Mouse (Mus musculus) embryonic facial prominence, embryonic 13.5 days (tissue): ENCODE results near the gene Krt88. TPM values are rescaled to one million over a fixed set of nuclear protein-coding genes. Genes with fewer than 3 reads are reported as not detected.
A peak's percentile ranks its signal among the peaks of the same experiment; 100 is the strongest.

Experiments
- ATAC-seq: fragments of 200-750 bp; cut with Nextera tagmentation; 2 replicates; pipeline ENCODE4 v1.8.0; 2017; ENCODE audit warnings: low read depth; ENCODE audit not compliant: insufficient number of reproducible peaks, insufficient read depth, low FRiP score, low TSS enrichment
- H3K27ac ChIP-seq: fragments of 300-500 bp; sonication (generic); 2 replicates; pipeline ENCODE4 v1.5.1; 2015; ENCODE audit warnings: moderate library complexity, mild to moderate bottlenecking, inconsistent platforms
- H3K27me3 ChIP-seq: fragments of 300-500 bp; sonication (generic); 2 replicates; pipeline ENCODE4 v1.6.1; 2015; ENCODE audit warnings: mild to moderate bottlenecking, inconsistent platforms
- H3K36me3 ChIP-seq: fragments of 300-500 bp; sonication (generic); 2 replicates; pipeline ENCODE4 v1.6.1; 2015; ENCODE audit warnings: mild to moderate bottlenecking, inconsistent platforms
- H3K4me1 ChIP-seq: fragments of 300-500 bp; sonication (generic); 2 replicates; pipeline ENCODE4 v1.6.1; 2015; ENCODE audit warnings: inconsistent platforms
- H3K4me2 ChIP-seq: fragments of 300-500 bp; sonication (generic); 2 replicates; pipeline ENCODE4 v1.6.1; 2015; ENCODE audit warnings: moderate library complexity, mild to moderate bottlenecking, inconsistent platforms
- H3K4me3 ChIP-seq: fragments of 300-500 bp; sonication (generic); 2 replicates; pipeline ENCODE4 v1.5.1; 2015; ENCODE audit warnings: mild to moderate bottlenecking, inconsistent platforms
- H3K9ac ChIP-seq: fragments of 300-500 bp; sonication (generic); 2 replicates; pipeline ENCODE4 v1.6.1; 2015; ENCODE audit warnings: mild to moderate bottlenecking, inconsistent platforms
- H3K9me3 ChIP-seq: fragments of 300-500 bp; sonication (generic); 2 replicates; pipeline ENCODE4 v1.6.1; 2016; ENCODE audit warnings: inconsistent platforms
- WGBS: fragments of 180-500 bp; shearing (Covaris S2); methylation state at CpG from one replicate; pipeline ENCODE4 v1.1.7; 2015; ENCODE audit warnings: mixed read lengths; 5-methylcytosine and 5-hydroxymethylcytosine counted together
- polyA plus RNA-seq: library from polyadenylated mRNA; unstranded; fragments of >200 nt; fragmentation: Nextera tagmentation; extraction: Ambion mirVana; gene quantifications from 2 replicates; pipeline ENCODE4 v1.2.1, GENCODE M21; 2015

Krt88 gene
- polyA plus RNA-seq, 1 experiment from 2014 or later = not detected

GRCm38 (mm10) chr15:101479007-101479665, 31.6 kb downstream of the Krt88 start:
- Histone ChIP-seq H3K36me3 (no peaks in the 10 kb centered on the region), H3K27ac (no peak overlapping the region), H3K9ac (peak overlapping the region; percentile 63), H3K4me3 (peak overlapping the region; percentile 37), H3K4me1 (peaks cover 11% of the 10 kb centered on the region), H3K27me3 (peaks cover 22% of the 10 kb centered on the region), H3K9me3 (no peaks in the 10 kb centered on the region), H3K4me2 (peak overlapping the region; percentile 70)
- ATAC-seq = no peak
- WGBS = 7% methylated on average over 31 of the region's 31 CpGs

- peaks cover 22% of the 10 kb centered on the region for H3K27me3 ChIP-seq
- H3K4me3 ChIP-seq = peak overlapping the region; percentile 37
- H3K4me1 ChIP-seq = peaks cover 11% of the 10 kb centered on the region
- no peak for ATAC-seq
- H3K9me3 ChIP-seq = no peaks in the 10 kb centered on the region
- peak overlapping the region; percentile 70 for H3K4me2 ChIP-seq
- WGBS = 32% methylated on average over 11 of the region's 11 CpGs
- peak overlapping the region; percentile 63 for H3K9ac ChIP-seq
- H3K36me3 ChIP-seq = no peaks in the 10 kb centered on the region
- no peak overlapping the region for H3K27ac ChIP-seq
These were observed 32.1 kb downstream of the Krt88 start for GRCm38 (mm10) chr15:101479666-101480060.

- 32% methylated on average over 4 of the region's 4 CpGs for WGBS
These were observed 34.5 kb downstream of the Krt88 start for GRCm38 (mm10) chr15:101482056-101482455.

GRCm38 (mm10) chr15:101483646-101484045, 36.1 kb downstream of the Krt88 start:
- Histone ChIP-seq H3K4me2 (no peak overlapping the region), H3K4me1 (peaks cover 11% of the 10 kb centered on the region), H3K9ac (no peak overlapping the region), H3K27me3 (peaks cover 15% of the 10 kb centered on the region; the same call in 1 of the 2 replicates), H3K9me3 (no peaks in the 10 kb centered on the region), H3K4me3 (no peak overlapping the region), H3K36me3 (no peaks in the 10 kb centered on the region), H3K27ac (no peak overlapping the region)
- 65% methylated on average over 1 of the region's 1 CpGs for WGBS
- no peak for ATAC-seq

More at GRCm38 (mm10) chr15:101482056-101482455, 34.5 kb downstream of the Krt88 start:
- Histone ChIP-seq H3K4me1 (peaks cover 11% of the 10 kb centered on the region), H3K9me3 (no peaks in the 10 kb centered on the region), H3K27me3 (peaks cover 22% of the 10 kb centered on the region), H3K4me3 (no peak overlapping the region), H3K4me2 (no peak overlapping the region), H3K27ac (no peak overlapping the region), H3K9ac (no peak overlapping the region), H3K36me3 (no peaks in the 10 kb centered on the region)
- ATAC-seq = no peak

- Histone ChIP-seq H3K4me3 (no peak overlapping the region), H3K4me2 (no peak overlapping the region), H3K27ac (no peak overlapping the region), H3K9ac (no peak overlapping the region), H3K4me1 (no peaks in the 10 kb centered on the region), H3K36me3 (no peaks in the 10 kb centered on the region), H3K27me3 (peaks cover 3% of the 10 kb centered on the region; the same call in 1 of the 2 replicates), H3K9me3 (no peaks in the 10 kb centered on the region)
- WGBS = 76% methylated on average over 1 of the region's 1 CpGs
- no peak for ATAC-seq
These were observed 37.4 kb downstream of the Krt88 start for GRCm38 (mm10) chr15:101484939-101485338.

- Histone ChIP-seq H3K36me3 (no peaks in the 10 kb centered on the region), H3K4me1 (no peaks in the 10 kb centered on the region), H3K27me3 (no peaks in the 10 kb centered on the region), H3K4me3 (no peak overlapping the region), H3K9me3 (no peaks in the 10 kb centered on the region), H3K4me2 (no peak overlapping the region), H3K27ac (no peak overlapping the region), H3K9ac (no peak overlapping the region)
- ATAC-seq = no peak
- 62% methylated on average over 11 of the region's 11 CpGs for WGBS
These were observed 38.5 kb downstream of the Krt88 start for GRCm38 (mm10) chr15:101485911-101486635.

GRCm38 (mm10) chr15:101491431-101491830, 43.9 kb downstream of the Krt88 start, which contains the start of gene Krt83:
Gene Krt83, minus strand, starts transcription at chr15:101491512.
- no peak within 1 kb of the TSS for H3K4me3 ChIP-seq
- H3K36me3 ChIP-seq = no peaks in the 10 kb centered on the region
- no peak for ATAC-seq
- H3K9ac ChIP-seq = no peak within 1 kb of the TSS; the same call in 1 of the 2 replicates
- no peaks in the 10 kb centered on the region for H3K9me3 ChIP-seq
- H3K27ac ChIP-seq = no peak within 1 kb of the TSS
- 88% methylated on average over 6 of the region's 6 CpGs for WGBS
- H3K27me3 ChIP-seq = no peaks in the 10 kb centered on the region
- no peaks in the 10 kb centered on the region for H3K4me1 ChIP-seq
- no peak within 1 kb of the TSS for H3K4me2 ChIP-seq

GRCm38 (mm10) chr15:101492718-101493117, 45.2 kb downstream of the Krt88 start:
- Histone ChIP-seq H3K9ac (no peak overlapping the region), H3K4me3 (no peak overlapping the region), H3K4me1 (no peaks in the 10 kb centered on the region), H3K9me3 (no peaks in the 10 kb centered on the region), H3K27ac (no peak overlapping the region), H3K4me2 (no peak overlapping the region), H3K36me3 (no peaks in the 10 kb centered on the region), H3K27me3 (no peaks in the 10 kb centered on the region)
- 51% methylated on average over 8 of the region's 8 CpGs for WGBS
- ATAC-seq = no peak

GRCm38 (mm10) chr15:101493713-101494112, 46.2 kb downstream of the Krt88 start:
- H3K36me3 ChIP-seq = no peaks in the 10 kb centered on the region
- no peaks in the 10 kb centered on the region for H3K27me3 ChIP-seq
- no peak overlapping the region for H3K9ac ChIP-seq
- no peak overlapping the region for H3K4me3 ChIP-seq
- no peaks in the 10 kb centered on the region for H3K9me3 ChIP-seq
- H3K4me2 ChIP-seq = no peak overlapping the region
- 87% methylated on average over 6 of the region's 6 CpGs for WGBS
- no peaks in the 10 kb centered on the region for H3K4me1 ChIP-seq
- H3K27ac ChIP-seq = no peak overlapping the region
- no peak for ATAC-seq

GRCm38 (mm10) chr15:101494203-101494602, 46.7 kb downstream of the Krt88 start:
- H3K27ac ChIP-seq = no peak overlapping the region
- H3K4me1 ChIP-seq = no peaks in the 10 kb centered on the region
- no peaks in the 10 kb centered on the region for H3K27me3 ChIP-seq
- no peak overlapping the region for H3K4me3 ChIP-seq
- no peak overlapping the region for H3K9ac ChIP-seq
- ATAC-seq = no peak
- H3K9me3 ChIP-seq = no peaks in the 10 kb centered on the region
- 60% methylated on average over 1 of the region's 1 CpGs for WGBS
- H3K4me2 ChIP-seq = no peak overlapping the region
- H3K36me3 ChIP-seq = no peaks in the 10 kb centered on the region

GRCm38 (mm10) chr15:101495266-101495665, 47.7 kb downstream of the Krt88 start:
- Histone ChIP-seq H3K36me3 (no peaks in the 10 kb centered on the region), H3K27ac (no peak overlapping the region), H3K4me1 (no peaks in the 10 kb centered on the region), H3K4me3 (no peak overlapping the region), H3K9me3 (no peaks in the 10 kb centered on the region), H3K9ac (no peak overlapping the region), H3K4me2 (no peak overlapping the region), H3K27me3 (no peaks in the 10 kb centered on the region)
- WGBS = 69% methylated on average over 8 of the region's 8 CpGs
- no peak for ATAC-seq

- Histone ChIP-seq H3K4me2 (no peak overlapping the region), H3K9ac (no peak overlapping the region), H3K4me1 (no peaks in the 10 kb centered on the region), H3K4me3 (no peak overlapping the region), H3K36me3 (no peaks in the 10 kb centered on the region), H3K27me3 (no peaks in the 10 kb centered on the region), H3K27ac (no peak overlapping the region), H3K9me3 (no peaks in the 10 kb centered on the region)
- 70% methylated on average over 2 of the region's 2 CpGs for WGBS
- ATAC-seq = no peak
These were observed 49.6 kb downstream of the Krt88 start for GRCm38 (mm10) chr15:101497181-101497580.
